Mouse (Mus musculus): Measurements from ENCODE around the gene Acot3.
"Not testable (repeated sequence)": the region's sequence is repeated elsewhere in the genome, so short reads cannot be mapped to it uniquely, and the experiment has no call there.

Acot3 gene

GRCm38 (mm10) chr12:84051937-84052474 lies at the start of gene Acot3:
Gene Acot3 (plus strand): TSS chr12:84052144.
- peak; percentile 12 for DNase-seq (ENCODE audit: low spot score)

GRCm38 (mm10) chr12:84003866-84004265 lies 48.1 kb upstream of the Acot3 start:
- DNase-seq (ENCODE audit: low spot score) = no peak

DNA sequence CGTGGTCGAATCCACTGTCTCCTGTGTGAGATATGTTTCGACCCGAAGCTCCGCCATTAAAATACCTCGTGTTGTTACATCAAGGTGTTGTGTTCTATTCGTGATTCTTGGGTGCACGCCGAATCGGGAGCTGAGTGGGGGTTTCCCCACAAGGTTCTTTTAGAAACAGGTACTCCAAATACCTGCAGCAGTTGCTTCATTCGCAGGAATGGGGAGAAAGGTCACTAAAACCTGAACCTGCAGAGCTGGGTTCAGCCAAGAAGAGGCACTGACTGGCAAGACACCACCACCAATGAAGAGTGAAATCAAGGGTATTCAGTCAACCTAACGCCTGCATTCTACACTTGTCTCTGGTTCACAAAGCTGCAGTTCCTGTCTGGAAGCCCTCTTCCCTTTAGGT lies 43.7 kb upstream of the Acot3 start:
- no peak for DNase-seq (ENCODE audit: low spot score)

DNA sequence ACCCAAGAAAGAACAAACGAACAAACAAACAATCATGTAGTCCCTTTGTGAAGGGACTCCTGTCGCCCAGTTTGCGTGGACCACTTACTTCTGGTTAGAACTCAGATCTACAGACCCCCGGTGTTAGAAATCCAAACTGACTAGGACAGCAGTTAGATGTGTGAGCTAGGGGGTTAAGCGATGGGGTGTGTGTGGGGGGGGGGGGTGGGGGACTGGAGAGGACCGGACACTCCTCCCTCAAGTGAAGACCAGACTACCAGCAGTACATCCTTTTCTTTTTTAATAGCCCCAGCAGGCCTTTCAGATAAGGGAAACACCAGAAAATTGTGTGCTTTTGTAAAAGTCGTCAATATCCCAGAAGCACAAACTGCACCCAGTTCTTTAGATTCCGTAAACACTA lies 43.2 kb upstream of the Acot3 start:
- no peak for DNase-seq (ENCODE audit: low spot score)

DNA sequence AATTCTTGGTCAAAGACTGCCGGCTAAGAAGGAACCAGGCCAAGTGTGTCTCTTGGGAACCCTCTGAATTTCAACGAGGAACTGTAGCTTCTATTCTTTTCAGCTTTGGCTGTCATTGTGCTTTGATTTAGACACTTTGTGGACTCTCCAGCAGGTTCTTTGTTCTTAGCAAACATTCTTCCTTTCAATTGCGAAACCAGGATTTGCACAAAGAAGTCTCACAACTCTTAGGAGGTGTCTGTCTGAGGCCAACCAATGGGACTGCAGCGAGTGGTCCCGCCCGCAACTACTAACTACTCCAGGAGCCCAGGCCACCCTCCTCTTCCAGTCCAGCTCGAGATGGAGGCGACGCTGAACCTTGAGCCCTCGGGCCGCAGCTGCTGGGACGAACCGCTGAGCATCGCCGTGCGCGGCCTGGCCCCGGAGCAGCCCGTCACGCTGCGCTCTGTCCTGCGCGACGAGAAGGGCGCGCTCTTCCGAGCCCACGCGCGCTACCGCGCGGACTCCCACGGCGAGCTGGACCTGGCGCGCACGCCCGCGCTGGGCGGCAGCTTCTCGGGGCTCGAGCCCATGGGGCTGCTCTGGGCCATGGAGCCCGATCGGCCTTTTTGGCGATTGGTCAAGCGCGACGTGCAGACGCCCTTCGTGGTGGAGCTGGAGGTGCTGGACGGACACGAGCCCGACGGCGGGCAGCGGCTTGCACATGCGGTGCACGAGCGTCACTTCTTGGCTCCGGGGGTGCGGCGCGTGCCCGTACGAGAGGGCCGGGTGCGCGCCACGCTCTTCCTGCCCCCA lies 42.6 kb upstream of the Acot3 start, which contains the start of gene Acot1:
Gene Acot1 (plus strand): TSS at position 320 of the 795 bp plus-strand sequence.
- DNase-seq (ENCODE audit: low spot score) = peak; percentile 82

GRCm38 (mm10) chr12:84010201-84010600 lies 41.7 kb upstream of the Acot3 start:
- DNase-seq (ENCODE audit: low spot score) = no peak

- peak; percentile 83 for DNase-seq (ENCODE audit: low spot score)
These were observed 40.5 kb upstream of the Acot3 start for GRCm38 (mm10) chr12:84011251-84012040.

DNA sequence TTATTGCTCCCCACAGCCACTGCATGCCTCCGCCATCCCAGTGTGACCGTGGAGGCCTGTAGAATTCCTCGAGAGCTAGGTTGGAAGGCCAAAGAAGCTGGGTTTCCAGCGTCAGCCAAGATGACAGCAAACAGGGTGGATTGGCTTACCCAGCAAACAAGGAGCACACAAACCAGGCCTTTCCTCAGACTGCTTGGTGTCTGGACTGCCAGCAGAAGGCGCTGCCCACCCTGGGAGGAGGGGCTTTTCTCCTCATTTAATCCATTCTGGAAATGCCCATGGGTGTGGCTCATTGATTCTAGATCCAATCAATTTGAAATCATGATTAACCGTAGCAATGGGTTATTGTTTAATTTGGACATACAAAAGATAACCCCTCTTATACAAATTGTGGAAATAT lies 38.8 kb upstream of the Acot3 start:
- no peak for DNase-seq (ENCODE audit: low spot score)

DNA sequence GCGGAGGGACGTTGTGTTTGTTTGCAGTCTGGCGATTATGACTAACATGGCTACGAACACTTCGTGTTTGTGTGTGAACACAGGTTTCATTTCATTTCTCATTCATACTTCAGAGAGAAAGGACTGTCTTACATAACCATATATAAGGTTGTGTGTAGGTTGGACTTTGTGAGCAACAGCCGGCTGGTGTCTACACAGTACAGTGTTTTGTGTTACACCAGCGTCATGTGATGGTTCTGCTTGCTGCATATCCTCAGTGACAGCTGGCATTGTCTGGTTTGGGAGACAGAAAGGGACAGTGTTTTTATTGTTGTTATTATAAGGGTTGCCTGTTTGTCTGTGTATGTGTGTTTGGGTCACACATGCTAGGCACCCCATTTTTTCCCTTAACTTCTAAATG lies 38.2 kb upstream of the Acot3 start:
- DNase-seq (ENCODE audit: low spot score) = no peak

DNA sequence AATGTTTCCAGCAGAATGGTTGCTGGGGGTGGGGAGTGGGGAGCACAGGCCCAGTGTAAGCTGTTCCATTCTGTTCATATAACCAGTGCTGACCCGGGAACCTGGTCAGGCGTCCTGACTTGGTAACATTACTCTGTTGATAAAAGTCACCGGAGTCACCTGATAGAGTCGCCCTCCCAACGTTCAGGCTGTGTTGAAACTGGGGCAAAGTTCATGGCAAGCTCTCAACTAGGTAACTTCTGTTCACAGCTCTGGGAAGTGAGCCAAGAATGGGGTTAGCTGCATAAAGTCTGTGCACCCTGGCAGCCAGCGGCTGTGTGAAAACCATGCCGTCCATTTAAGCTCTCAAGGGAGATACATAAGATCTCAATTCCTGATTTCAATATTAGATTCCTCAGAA lies 31.4 kb upstream of the Acot3 start:
- peak; percentile 54 for DNase-seq (ENCODE audit: low spot score)

- not testable (repeated sequence) for DNase-seq (ENCODE audit: low spot score)
These were observed 29.7 kb upstream of the Acot3 start for GRCm38 (mm10) chr12:84022266-84022665.

- no peak for DNase-seq (ENCODE audit: low spot score)
These were observed 28.7 kb upstream of the Acot3 start for GRCm38 (mm10) chr12:84023052-84023745.

DNA sequence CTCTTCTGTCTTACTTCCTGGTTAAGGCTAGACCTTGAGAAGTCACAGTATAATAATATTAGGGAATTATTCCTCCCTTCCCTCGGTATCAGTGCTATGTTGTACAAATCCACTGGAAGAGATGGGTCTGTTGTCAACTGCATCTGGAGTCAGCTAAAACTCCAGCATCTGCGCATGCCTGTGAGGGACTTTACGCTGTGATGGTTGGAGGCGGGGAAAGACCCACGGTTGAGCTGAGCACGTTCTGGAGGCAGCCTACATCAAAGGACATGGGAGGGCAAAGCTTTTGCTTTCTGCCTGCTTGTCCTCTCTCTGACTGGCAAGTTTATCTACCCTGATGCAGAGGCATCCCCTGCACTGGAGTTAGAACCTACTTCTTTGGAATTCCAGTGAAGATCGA lies 26.1 kb upstream of the Acot3 start:
- DNase-seq (ENCODE audit: low spot score) = no peak

- not testable (repeated sequence) for DNase-seq (ENCODE audit: low spot score)
These were observed 23.6 kb upstream of the Acot3 start for GRCm38 (mm10) chr12:84028328-84028727.

DNA sequence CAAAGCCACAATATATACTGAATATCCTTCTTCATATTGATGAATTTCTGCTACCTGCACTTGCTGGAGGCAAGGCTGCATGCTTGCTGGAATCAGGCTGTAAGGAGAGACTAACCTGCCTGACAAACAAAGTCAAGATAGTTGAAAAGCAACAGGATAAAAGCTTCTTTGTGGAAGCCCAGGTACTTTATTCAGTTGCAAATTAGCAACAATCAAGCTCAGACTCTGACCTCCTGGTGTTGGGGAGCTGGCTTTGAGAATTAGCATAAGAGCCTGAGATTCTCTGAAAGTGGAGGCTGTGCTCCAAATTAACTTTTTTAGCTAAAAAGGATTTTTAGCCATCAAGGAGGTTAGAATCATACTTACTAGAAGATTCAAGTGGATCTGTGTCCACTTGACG lies 22.9 kb upstream of the Acot3 start:
- not testable (repeated sequence) for DNase-seq (ENCODE audit: low spot score)

GRCm38 (mm10) chr12:84030659-84031332 lies 21.1 kb upstream of the Acot3 start:
- peak; percentile 80 for DNase-seq (ENCODE audit: low spot score)

DNA sequence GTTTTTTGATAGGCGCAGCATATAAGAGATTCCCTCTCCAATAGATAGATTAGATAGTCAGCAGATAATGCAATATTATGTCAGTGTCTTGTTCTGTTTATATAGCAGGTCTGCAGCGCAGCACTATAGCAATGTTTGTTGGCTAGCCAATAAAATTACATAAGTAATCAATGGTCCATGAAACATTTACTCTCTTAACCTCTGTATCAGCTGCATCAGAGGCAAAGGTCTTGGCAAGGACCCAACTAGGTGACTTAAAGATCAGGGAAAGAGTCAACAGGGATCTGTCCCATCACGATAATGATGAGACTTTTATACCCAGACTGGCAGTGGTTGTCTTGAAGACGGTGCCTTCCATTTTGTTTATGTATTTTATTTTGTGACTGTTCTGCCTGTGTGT lies 19.1 kb upstream of the Acot3 start:
- no peak for DNase-seq (ENCODE audit: low spot score)

GRCm38 (mm10) chr12:84033302-84033701 lies 18.6 kb upstream of the Acot3 start:
- DNase-seq (ENCODE audit: low spot score) = not testable (repeated sequence)

- no peak for DNase-seq (ENCODE audit: low spot score)
These were observed 17.8 kb upstream of the Acot3 start for GRCm38 (mm10) chr12:84034108-84034507.

DNA sequence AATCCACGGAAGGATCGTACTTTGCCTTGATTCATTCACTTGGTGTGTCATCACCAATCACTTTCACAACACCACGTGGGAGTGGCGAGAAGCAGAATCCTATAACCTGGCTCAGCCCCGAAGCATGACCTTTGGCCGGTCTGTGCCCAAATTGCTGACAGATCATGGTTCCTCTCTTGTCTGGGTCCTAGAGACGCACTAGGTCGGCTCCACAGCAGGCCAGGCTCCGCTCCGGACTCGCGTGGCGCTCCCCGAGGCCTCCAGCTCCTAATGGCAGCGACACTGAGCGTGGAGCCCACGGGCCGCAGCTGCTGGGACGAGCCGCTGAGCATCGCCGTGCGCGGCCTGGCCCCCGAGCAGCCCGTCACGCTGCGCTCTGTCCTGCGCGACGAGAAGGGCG lies 13.7 kb upstream of the Acot3 start, which contains the start of gene Acot4:
Gene Acot4 (plus strand): TSS at position 139 of the 400 bp plus-strand sequence.
- not testable (repeated sequence) for DNase-seq (ENCODE audit: low spot score)

- peak; percentile 61 for DNase-seq (ENCODE audit: low spot score)
These were observed 13.2 kb upstream of the Acot3 start, which contains the start of gene Gm49366 for GRCm38 (mm10) chr12:84038691-84039111. Gene Gm49366 (plus strand): TSS chr12:84038935.
